Mouse (Mus musculus): ENCODE measurements around the gene Dnmt3a. TPM values are rescaled to one million over a fixed set of nuclear protein-coding genes. Genes with fewer than 3 reads are reported as not detected.

Gene Dnmt3a
- polyA plus RNA-seq, 1 experiment from 2014 or later, result 116 TPM

DNA sequence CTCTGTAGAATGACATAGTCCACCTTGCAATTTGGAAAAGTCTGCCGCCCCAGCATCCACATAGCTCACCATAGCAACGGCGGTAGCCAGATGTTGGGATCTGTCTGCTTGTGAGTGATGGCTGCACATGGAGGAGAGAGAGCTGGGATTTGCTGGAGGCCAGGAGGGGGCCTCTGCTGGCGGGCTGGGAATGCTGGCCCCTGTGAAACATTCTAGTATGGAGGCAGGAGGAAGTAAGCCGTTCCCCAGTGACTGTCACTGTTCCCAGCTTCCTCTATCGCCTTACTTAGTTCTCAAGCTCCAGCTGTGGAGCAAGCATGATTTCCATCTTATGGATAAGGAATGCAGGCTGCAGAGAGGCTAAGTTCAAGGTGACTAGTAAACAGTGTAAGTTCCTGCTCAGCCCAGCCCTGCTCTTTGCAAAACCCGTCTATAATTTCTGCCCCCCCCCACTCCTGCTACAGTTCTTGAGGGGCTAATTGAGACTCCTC, 37.6 kb downstream of the Dnmt3a start:
- Histone ChIP-seq H3K27ac (replicated peaks) (peak overlapping the region; percentile 55), H3K4me3 (replicated peaks) (no peak overlapping the region), H3K36me3 (peaks cover 43% of the 10 kb centered on the region), H3K4me1 (peaks cover 33% of the 10 kb centered on the region), H3K27me3 (replicated peaks) (no peaks in the 10 kb centered on the region), H3K9me3 (replicated peaks) (no peaks in the 10 kb centered on the region), H3K4me2 (no peak overlapping the region), H3K9ac (replicated peaks) (no peak overlapping the region)
- ATAC-seq (ENCODE audit: low FRiP score), result peak; percentile 53; the same call in 1 of the 2 replicates
- WGBS, result 3% methylated on average over 7 of the region's 7 CpGs

DNA sequence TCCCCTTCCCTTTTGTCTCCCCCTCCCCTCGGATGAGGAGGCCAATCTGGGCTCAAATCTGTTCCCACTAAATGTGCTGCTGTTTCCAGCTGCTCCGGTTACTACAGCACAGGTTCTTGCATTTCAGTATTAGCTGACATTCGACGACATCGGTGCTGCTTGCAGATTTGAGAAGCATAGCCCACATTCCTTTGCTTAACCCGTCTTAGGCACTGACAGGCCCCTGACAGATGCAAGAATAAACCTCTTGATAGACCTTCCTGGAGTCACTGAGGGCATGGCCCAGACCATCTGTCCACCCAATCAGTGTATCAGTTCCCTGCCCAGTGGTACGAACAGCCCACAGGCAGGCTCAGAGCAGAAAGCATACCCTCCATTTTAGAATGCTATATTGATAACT, 38.1 kb downstream of the Dnmt3a start:
- WGBS, result 34% methylated on average over 7 of the region's 7 CpGs

DNA sequence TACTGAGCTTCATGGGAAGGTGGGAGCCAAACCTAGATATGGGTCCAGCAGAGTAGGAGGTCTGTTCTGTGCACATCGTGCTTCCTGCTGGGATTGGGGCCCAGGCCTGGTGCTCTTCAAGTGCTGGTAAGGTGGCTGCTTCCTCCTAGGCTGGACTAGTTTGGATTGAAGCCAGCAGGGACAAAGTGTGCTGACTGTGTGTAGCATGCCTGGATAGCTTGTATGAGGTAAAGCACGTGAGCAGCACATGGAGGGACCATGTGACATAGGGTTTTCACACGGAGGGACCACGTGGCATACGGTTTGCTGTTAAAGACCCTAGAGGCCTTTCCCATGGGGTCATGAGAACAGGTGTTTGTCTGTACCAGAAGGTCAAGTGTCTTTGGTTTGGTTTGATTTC, 38.5 kb downstream of the Dnmt3a start:
- no peak overlapping the region for H3K4me2 ChIP-seq
- WGBS, result 70% methylated on average over 5 of the region's 5 CpGs
- ATAC-seq (ENCODE audit: low FRiP score), result peak; percentile 33; the same call in 1 of the 2 replicates
- no peaks in the 10 kb centered on the region for H3K9me3 ChIP-seq (replicated peaks)
- no peak overlapping the region for H3K9ac ChIP-seq (replicated peaks)
- peaks cover 33% of the 10 kb centered on the region for H3K4me1 ChIP-seq
- H3K27me3 ChIP-seq (replicated peaks), result no peaks in the 10 kb centered on the region
- H3K4me3 ChIP-seq (replicated peaks), result no peak overlapping the region
- H3K36me3 ChIP-seq, result peaks cover 36% of the 10 kb centered on the region
- H3K27ac ChIP-seq (replicated peaks), result peak overlapping the region; percentile 55

More for the DNA sequence above, 38.1 kb downstream of the Dnmt3a start:
- Histone ChIP-seq H3K4me1 (peaks cover 33% of the 10 kb centered on the region), H3K4me3 (replicated peaks) (no peak overlapping the region), H3K9ac (replicated peaks) (no peak overlapping the region), H3K36me3 (peaks cover 40% of the 10 kb centered on the region), H3K27me3 (replicated peaks) (no peaks in the 10 kb centered on the region), H3K9me3 (replicated peaks) (no peaks in the 10 kb centered on the region), H3K27ac (replicated peaks) (peak overlapping the region; percentile 55), H3K4me2 (no peak overlapping the region)
- peak; percentile 36; the same call in 1 of the 2 replicates for ATAC-seq (ENCODE audit: low FRiP score)

DNA sequence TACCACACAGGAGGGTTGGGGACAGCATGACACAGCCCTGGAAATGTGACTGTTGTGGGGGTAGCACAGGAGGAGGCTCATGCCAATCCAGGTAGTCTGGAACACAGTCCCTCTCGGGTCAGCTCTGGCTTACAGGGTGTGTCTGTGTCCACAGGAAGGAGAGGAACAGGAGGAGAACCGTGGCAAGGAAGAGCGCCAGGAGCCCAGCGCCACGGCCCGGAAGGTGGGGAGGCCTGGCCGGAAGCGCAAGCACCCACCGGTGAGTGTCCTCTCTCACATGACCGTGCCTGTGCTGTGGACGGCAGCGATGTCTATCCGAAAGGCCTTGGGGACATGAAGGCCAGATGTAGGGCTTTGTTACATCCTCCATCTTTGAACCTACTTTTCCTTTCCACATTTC, 43.7 kb downstream of the Dnmt3a start:
- H3K27ac ChIP-seq (replicated peaks), result no peak overlapping the region
- peaks cover 13% of the 10 kb centered on the region for H3K4me1 ChIP-seq
- WGBS, result 94% methylated on average over 13 of the region's 13 CpGs
- no peaks in the 10 kb centered on the region for H3K9me3 ChIP-seq (replicated peaks)
- H3K4me3 ChIP-seq (replicated peaks), result no peak overlapping the region
- no peak overlapping the region for H3K9ac ChIP-seq (replicated peaks)
- H3K4me2 ChIP-seq, result no peak overlapping the region
- H3K27me3 ChIP-seq (replicated peaks), result no peaks in the 10 kb centered on the region
- peaks cover 41% of the 10 kb centered on the region for H3K36me3 ChIP-seq
- no peak for ATAC-seq (ENCODE audit: low FRiP score)

DNA sequence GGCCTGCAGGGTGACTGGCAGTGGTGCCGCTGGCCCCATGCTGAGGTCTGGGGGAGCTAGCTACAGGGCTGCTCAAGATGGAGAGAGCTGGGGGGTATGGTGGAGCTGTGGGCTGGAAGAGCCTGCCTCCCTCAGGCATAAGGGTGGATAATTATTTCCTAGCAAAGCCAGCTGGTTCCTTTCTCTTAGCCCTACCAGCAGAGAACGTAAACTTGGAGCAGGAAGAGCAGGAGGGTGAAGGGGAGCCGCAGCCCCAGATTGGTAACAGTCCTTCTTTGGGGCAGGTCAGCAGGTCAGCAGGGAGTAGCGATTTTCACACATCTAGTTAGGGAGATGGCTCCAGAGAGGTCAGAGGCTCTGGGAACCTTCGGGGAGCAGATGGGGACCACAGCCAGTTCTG, 44.4 kb downstream of the Dnmt3a start:
- no peak overlapping the region for H3K4me3 ChIP-seq (replicated peaks)
- 23% methylated on average over 5 of the region's 5 CpGs for WGBS
- H3K4me2 ChIP-seq, result no peak overlapping the region
- ATAC-seq (ENCODE audit: low FRiP score), result no peak
- H3K27me3 ChIP-seq (replicated peaks), result no peaks in the 10 kb centered on the region
- H3K36me3 ChIP-seq, result peaks cover 39% of the 10 kb centered on the region
- H3K9me3 ChIP-seq (replicated peaks), result no peaks in the 10 kb centered on the region
- peak overlapping the region; percentile 54 for H3K27ac ChIP-seq (replicated peaks)
- H3K9ac ChIP-seq (replicated peaks), result no peak overlapping the region
- H3K4me1 ChIP-seq, result peaks cover 13% of the 10 kb centered on the region

DNA sequence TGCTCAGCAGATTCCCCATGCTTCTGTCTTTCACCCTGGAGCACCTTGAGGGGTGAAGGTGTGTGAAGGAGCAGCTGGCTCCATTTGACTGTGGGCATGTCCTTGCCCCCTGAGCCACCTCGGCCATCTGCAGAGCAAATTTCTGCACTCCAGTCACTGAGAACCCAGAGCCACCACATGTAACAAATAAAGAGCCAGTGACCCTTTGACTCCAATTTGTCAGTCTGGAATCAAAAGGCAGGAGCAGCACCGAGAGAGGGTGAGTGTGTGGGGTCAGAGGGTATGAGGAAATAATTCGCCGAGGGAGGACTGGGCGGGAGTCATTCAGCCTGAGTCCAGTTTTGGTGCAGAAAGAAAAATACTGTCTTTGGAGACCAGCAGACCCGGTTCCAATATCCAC, 44.9 kb downstream of the Dnmt3a start:
- Histone ChIP-seq H3K9me3 (replicated peaks) (no peaks in the 10 kb centered on the region), H3K27ac (replicated peaks) (no peak overlapping the region), H3K4me1 (peaks cover 19% of the 10 kb centered on the region), H3K4me2 (no peak overlapping the region), H3K9ac (replicated peaks) (no peak overlapping the region), H3K36me3 (peaks cover 35% of the 10 kb centered on the region), H3K27me3 (replicated peaks) (no peaks in the 10 kb centered on the region), H3K4me3 (replicated peaks) (no peak overlapping the region)
- 31% methylated on average over 6 of the region's 6 CpGs for WGBS
- ATAC-seq (ENCODE audit: low FRiP score), result no peak

DNA sequence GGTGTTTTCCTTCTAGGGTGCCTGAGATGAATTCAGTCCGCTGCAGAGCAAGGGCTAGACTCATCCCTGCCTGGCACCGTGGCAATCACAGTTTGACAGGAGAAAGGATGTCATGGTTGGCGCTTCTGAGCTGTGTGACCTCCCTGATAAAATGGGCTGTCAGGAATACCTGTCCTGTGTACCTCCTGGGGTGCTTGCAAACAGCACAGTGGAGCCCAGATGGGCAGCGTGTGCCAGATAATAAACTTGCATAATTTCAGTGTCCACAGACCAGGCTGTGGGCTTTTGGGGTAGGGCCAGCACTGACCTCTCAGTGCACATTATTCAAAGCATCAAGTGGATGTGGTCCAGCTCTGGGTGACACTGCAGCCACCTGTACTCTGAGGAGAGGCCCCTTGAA, 45.4 kb downstream of the Dnmt3a start:
- H3K4me2 ChIP-seq, result no peak overlapping the region
- no peak for ATAC-seq (ENCODE audit: low FRiP score)
- H3K27ac ChIP-seq (replicated peaks), result no peak overlapping the region
- no peak overlapping the region for H3K4me3 ChIP-seq (replicated peaks)
- H3K9me3 ChIP-seq (replicated peaks), result no peaks in the 10 kb centered on the region
- H3K36me3 ChIP-seq, result peaks cover 31% of the 10 kb centered on the region
- no peak overlapping the region for H3K9ac ChIP-seq (replicated peaks)
- peaks cover 20% of the 10 kb centered on the region for H3K4me1 ChIP-seq
- WGBS, result 73% methylated on average over 4 of the region's 4 CpGs
- H3K27me3 ChIP-seq (replicated peaks), result no peaks in the 10 kb centered on the region

DNA sequence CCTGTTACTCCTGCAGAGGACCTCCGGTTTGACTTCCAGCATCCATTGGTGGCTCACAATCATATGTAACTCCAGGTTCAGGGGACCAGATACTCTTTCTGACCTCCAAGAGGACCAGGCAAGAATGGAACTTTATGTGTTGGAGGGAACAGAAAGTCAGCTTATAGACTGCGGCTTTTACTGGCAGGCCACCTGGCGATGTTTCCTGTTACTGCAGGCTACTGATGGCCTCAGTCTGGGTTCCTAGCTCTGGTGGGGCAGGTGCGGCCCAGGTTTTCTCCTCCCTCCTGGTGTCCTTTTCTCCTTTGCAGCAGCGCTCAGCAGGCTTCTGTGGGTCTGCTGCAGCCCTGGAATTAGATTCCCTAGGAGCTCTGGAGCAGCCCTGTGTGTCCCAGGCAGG, 46.7 kb downstream of the Dnmt3a start:
- Histone ChIP-seq H3K9me3 (replicated peaks) (no peaks in the 10 kb centered on the region), H3K27ac (replicated peaks) (no peak overlapping the region), H3K4me2 (no peak overlapping the region), H3K4me1 (peaks cover 24% of the 10 kb centered on the region), H3K9ac (replicated peaks) (no peak overlapping the region), H3K4me3 (replicated peaks) (no peak overlapping the region), H3K27me3 (replicated peaks) (no peaks in the 10 kb centered on the region), H3K36me3 (peaks cover 32% of the 10 kb centered on the region)
- 48% methylated on average over 5 of the region's 5 CpGs for WGBS
- ATAC-seq (ENCODE audit: low FRiP score), result no peak

DNA sequence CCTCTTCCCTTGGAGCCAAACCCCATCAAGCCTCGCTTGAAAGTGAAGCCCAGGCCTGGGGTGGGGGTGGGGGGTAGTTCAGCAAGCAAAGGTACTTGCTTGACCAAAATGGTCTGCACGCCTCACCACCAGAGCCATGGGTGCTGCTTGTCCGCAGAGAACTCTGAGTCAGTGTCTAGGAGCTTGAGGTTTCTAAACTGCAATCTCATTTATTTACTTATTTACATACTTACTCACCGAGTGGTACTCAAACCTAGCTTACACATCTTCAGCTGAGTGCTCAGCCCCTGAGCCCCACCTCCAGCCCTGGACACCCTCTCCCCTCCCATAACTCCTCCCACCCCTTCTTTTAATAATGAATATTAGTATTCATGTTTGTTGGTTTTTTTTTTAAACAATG, 48.6 kb downstream of the Dnmt3a start:
- no peak overlapping the region for H3K4me3 ChIP-seq (replicated peaks)
- no peaks in the 10 kb centered on the region for H3K27me3 ChIP-seq (replicated peaks)
- peaks cover 29% of the 10 kb centered on the region for H3K4me1 ChIP-seq
- H3K4me2 ChIP-seq, result no peak overlapping the region
- peaks cover 37% of the 10 kb centered on the region for H3K36me3 ChIP-seq
- 73% methylated on average over 4 of the region's 4 CpGs for WGBS
- no peak overlapping the region for H3K27ac ChIP-seq (replicated peaks)
- no peak overlapping the region for H3K9ac ChIP-seq (replicated peaks)
- H3K9me3 ChIP-seq (replicated peaks), result no peaks in the 10 kb centered on the region
- ATAC-seq (ENCODE audit: low FRiP score), result no peak

DNA sequence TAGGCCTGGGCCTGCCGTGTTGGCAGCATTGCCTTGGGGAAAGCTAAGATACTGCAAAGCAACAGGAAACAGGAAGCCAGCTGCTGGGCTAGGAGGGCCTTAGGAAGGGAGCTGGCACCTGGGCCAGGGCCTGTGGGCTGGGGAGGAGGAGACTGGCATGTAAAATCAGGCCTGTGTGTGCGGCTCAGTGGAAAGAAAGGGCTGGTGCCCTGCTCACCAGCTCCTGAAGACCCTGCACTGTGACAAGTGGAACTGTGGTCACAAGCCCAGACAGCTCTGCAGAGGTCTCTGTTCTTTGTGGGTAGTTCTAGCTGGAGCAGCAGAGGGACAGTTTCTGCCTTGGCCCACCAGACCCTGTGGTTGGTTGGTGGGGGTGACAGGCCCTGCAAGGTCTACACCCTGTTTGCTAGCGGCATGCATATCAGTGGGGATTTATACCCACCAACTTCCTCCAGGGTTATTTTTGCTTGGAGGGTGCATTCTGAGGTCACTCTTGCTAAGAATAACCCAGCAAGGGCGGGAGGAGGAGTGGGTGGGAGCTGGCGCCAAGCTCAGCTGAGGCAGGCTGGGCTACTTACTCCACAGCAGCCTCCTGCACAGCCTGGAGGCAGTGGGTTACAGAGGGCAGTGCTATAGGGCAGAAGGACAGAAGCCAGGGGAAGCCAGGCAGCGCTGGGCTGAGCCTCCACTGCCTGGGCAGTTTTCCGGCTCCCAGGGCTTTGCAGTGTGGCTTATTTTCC, 50.1 kb downstream of the Dnmt3a start:
- H3K4me1 ChIP-seq, result peaks cover 24% of the 10 kb centered on the region
- H3K9ac ChIP-seq (replicated peaks), result no peak overlapping the region
- no peak overlapping the region for H3K4me2 ChIP-seq
- peaks cover 30% of the 10 kb centered on the region for H3K36me3 ChIP-seq
- peak overlapping the region; percentile 60 for H3K27ac ChIP-seq (replicated peaks)
- H3K4me3 ChIP-seq (replicated peaks), result no peak overlapping the region
- ATAC-seq (ENCODE audit: low FRiP score), result peak; percentile 49; the same call in 1 of the 2 replicates
- H3K27me3 ChIP-seq (replicated peaks), result no peaks in the 10 kb centered on the region
- WGBS, result 54% methylated on average over 7 of the region's 7 CpGs
- H3K9me3 ChIP-seq (replicated peaks), result no peaks in the 10 kb centered on the region

DNA sequence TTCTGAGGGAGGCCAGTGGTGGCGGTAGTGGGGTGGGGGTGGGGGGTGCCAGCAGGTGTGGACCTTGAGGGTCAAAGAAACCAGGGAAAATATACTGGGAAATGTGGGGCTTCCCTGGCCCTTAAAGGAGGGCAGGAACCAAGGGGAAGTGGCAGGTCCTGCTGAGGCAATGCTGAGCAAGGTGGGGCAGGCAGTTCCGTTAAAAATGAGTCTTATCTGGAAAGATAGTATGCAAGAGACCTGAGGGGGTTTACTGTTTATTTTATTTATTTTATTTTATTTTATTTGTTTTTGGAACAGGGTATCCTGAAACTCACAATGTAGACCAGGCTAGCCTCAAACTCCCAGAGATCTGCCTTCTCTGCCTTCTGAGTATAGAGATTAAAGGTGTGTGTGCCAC, 50.9 kb downstream of the Dnmt3a start:
- H3K36me3 ChIP-seq, result peaks cover 25% of the 10 kb centered on the region
- no peaks in the 10 kb centered on the region for H3K9me3 ChIP-seq (replicated peaks)
- no peak overlapping the region for H3K4me2 ChIP-seq
- peak overlapping the region; percentile 60; the same call in 1 of the 2 replicates for H3K27ac ChIP-seq (replicated peaks)
- H3K4me1 ChIP-seq, result peaks cover 24% of the 10 kb centered on the region
- WGBS, result 86% methylated on average over 2 of the region's 2 CpGs
- H3K9ac ChIP-seq (replicated peaks), result no peak overlapping the region
- H3K4me3 ChIP-seq (replicated peaks), result no peak overlapping the region
- H3K27me3 ChIP-seq (replicated peaks), result no peaks in the 10 kb centered on the region
- no peak for ATAC-seq (ENCODE audit: low FRiP score)

DNA sequence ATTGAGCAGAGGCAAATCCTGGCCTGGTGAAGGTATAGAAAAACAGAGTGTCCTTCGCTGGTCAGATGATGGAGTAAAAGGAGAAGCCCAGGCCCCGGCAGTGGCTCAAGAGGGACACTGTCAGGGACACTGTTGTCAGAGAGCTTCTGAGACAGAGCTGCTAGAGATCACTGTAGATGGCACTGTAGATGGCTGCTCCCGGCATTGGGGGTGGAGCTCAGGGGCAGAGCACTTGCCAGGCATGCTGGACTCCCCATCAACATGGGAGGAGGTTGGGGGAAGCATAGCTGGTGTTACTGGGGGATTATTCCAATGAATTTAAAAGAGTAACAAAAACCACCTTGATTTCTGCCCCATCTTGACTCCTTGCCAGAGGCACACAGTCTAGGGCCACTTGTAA, 51.4 kb downstream of the Dnmt3a start:
- no peak overlapping the region for H3K4me2 ChIP-seq
- no peak overlapping the region for H3K27ac ChIP-seq (replicated peaks)
- H3K9ac ChIP-seq (replicated peaks), result no peak overlapping the region
- peaks cover 24% of the 10 kb centered on the region for H3K4me1 ChIP-seq
- H3K36me3 ChIP-seq, result peaks cover 30% of the 10 kb centered on the region
- no peaks in the 10 kb centered on the region for H3K9me3 ChIP-seq (replicated peaks)
- no peak for ATAC-seq (ENCODE audit: low FRiP score)
- 82% methylated on average over 3 of the region's 3 CpGs for WGBS
- H3K27me3 ChIP-seq (replicated peaks), result no peaks in the 10 kb centered on the region
- H3K4me3 ChIP-seq (replicated peaks), result no peak overlapping the region

Data from neural tube, embryonic 15.5 days (tissue).